Mouse (Mus musculus) ES-Bruce4 (cell line): ENCODE data around the gene Gna12.

ENCODE experiments used
- CTCF ChIP-seq: IDR thresholded peaks from one replicate; pipeline ENCODE4 v1.8.1; 2011; ENCODE audit warnings: low read depth, low read length
- EP300 ChIP-seq: IDR thresholded peaks from 2 replicates; pipeline ENCODE4 v1.6.1; 2011; ENCODE audit warnings: low read depth, low read length; ENCODE audit not compliant: insufficient read depth
- POLR2A ChIP-seq: IDR thresholded peaks from one replicate; pipeline ENCODE4 v1.8.1; 2011; ENCODE audit warnings: low read length; ENCODE audit not compliant: insufficient read depth

GRCm38 (mm10) chr5:140812699-140813098, 17.5 kb downstream of the Gna12 start:
- TF ChIP-seq CTCF: no peak
- TF ChIP-seq EP300: no peak
- no peak for TF ChIP-seq POLR2A
